Mouse (Mus musculus) intestine, postnatal 0 days (tissue): Measurements from ENCODE around the gene Fancd2. TPM values are rescaled to one million over a fixed set of nuclear protein-coding genes. Genes with fewer than 3 reads are reported as not detected.

ENCODE experiments used
- ATAC-seq: fragments of 200-750 bp; cut with Nextera tagmentation; 2 replicates; pipeline ENCODE4 v1.8.0; 2017; ENCODE audit warnings: mild to moderate bottlenecking, moderate TSS enrichment, moderate library complexity
- H3K27ac ChIP-seq: fragments of 300-500 bp; sonication (generic); 2 replicates; pipeline ENCODE4 v1.5.1; 2014; ENCODE audit warnings: mild to moderate bottlenecking, low read depth, low read length, moderate library complexity
- H3K27me3 ChIP-seq: fragments of 300-500 bp; sonication (generic); replicated peaks from 2 replicates; pipeline ENCODE4 v1.6.1; 2014; ENCODE audit warnings: low read length, mixed read lengths; ENCODE audit not compliant: control insufficient read depth, insufficient read depth
- H3K36me3 ChIP-seq: fragments of 300-500 bp; sonication (generic); 2 replicates; pipeline ENCODE4 v1.6.1; 2014; ENCODE audit warnings: mild to moderate bottlenecking, moderate library complexity; ENCODE audit not compliant: control insufficient read depth, insufficient read depth
- H3K4me1 ChIP-seq: fragments of 300-500 bp; sonication (generic); replicated peaks from 2 replicates; pipeline ENCODE4 v1.6.1; 2014; ENCODE audit warnings: antibody characterized with exemption, low read length, mixed read lengths; ENCODE audit not compliant: control insufficient read depth, insufficient read depth
- H3K4me2 ChIP-seq: fragments of 300-500 bp; sonication (generic); replicated peaks from 2 replicates; pipeline ENCODE4 v1.6.1; 2014; ENCODE audit warnings: low read depth, mild to moderate bottlenecking, moderate library complexity
- H3K4me3 ChIP-seq: fragments of 300-500 bp; sonication (generic); 2 replicates; pipeline ENCODE4 v1.5.1; 2014; ENCODE audit warnings: low read depth, low read length
- H3K9ac ChIP-seq: fragments of 300-500 bp; sonication (generic); 2 replicates; pipeline ENCODE4 v1.6.1; 2014; ENCODE audit warnings: mild to moderate bottlenecking, low read depth, low read length
- H3K9me3 ChIP-seq: fragments of 300-500 bp; sonication (generic); 2 replicates; pipeline ENCODE4 v1.6.1; 2016; ENCODE audit warnings: mixed run types; ENCODE audit not compliant: control insufficient read depth
- CTCF ChIP-seq: sonication (generic); IDR thresholded peaks from 2 replicates; pipeline ENCODE4 v1.5.1; 2016; ENCODE audit warnings: low read depth, mild to moderate bottlenecking, control low read depth, antibody characterized with exemption, moderate library complexity
- WGBS: fragments of 180-500 bp; shearing (Covaris S2); extraction: QIAGEN DNeasy Blood & Tissue Kit; methylation state at CpG from one replicate; pipeline ENCODE4 v1.1.7; 2014; 5-methylcytosine and 5-hydroxymethylcytosine counted together
- polyA plus RNA-seq: library from polyadenylated mRNA; unstranded; fragments of >200 nt; fragmentation: Nextera tagmentation; extraction: Ambion mirVana; gene quantifications from 2 replicates; pipeline ENCODE4 v1.2.1, GENCODE M21; 2015

The Fancd2 gene
- polyA plus RNA-seq, 1 experiment from 2014 or later: 1.7 TPM

DNA sequence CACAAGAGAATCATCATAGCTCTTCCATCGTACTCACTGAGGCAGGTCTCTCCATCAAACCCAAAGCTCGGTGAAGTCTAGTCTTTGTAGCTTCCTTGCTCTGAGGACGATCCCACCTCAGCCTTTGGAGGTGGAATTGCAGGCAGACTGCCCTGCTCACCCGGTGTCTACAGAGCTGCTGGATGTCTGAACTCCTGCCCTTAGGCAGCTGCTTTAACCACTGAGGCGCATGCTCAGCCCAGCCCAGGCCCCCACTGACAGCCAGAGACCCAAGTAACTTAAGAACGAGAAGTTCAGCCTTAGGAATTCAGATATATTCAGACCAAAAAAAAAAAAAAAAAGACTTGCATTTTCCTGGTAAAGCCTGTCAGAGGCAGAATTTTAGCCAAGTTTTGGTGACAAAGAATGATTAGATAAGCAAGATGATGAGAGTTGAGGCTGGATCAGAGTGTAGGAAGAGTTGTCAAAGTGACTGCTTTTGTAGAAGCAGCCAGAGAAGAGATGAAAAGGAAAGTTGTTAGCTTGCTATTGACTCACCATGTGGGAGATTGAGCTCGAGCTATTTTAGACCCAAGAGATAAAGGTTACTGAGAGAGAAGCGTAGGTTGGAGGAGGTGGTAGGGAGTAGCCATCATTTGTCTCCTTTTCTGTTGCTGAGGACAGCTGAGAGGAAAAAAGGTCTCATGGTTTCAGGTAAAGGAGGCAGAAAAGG lies 80.9 kb downstream of the Fancd2 start:
- no peaks in the 10 kb centered on the region for H3K27me3 ChIP-seq
- H3K4me3 ChIP-seq: no peak overlapping the region
- no peaks in the 10 kb centered on the region for H3K9me3 ChIP-seq
- no peak overlapping the region for H3K9ac ChIP-seq
- peaks cover 3% of the 10 kb centered on the region; the same call in 1 of the 2 replicates for H3K4me1 ChIP-seq
- H3K36me3 ChIP-seq: peaks cover 20% of the 10 kb centered on the region
- 79% methylated on average over 8 of the region's 8 CpGs for WGBS
- H3K27ac ChIP-seq: no peak overlapping the region
- ATAC-seq: no peak
- H3K4me2 ChIP-seq: no peak overlapping the region
- TF ChIP-seq CTCF: no peak

DNA sequence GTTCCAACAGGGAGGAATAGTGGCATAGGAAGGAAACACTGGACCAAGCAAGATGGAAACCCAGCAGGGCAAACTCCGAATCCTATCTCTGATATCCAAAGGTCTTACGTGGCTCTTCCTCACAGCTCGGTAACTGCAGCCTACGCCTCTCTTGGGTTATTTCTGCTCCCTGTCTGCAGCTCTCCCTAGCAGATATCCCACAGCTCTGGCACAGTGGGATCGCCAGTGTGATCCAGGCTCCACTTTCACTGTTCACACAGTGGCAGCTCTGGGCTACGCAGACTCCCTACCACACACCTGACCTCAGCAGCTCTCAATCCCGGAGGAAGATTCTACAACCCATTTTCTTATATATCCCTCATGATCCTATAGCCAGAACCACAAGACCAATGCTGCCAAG lies 82.7 kb downstream of the Fancd2 start:
- Histone ChIP-seq H3K27me3 (no peaks in the 10 kb centered on the region), H3K4me1 (no peaks in the 10 kb centered on the region), H3K9me3 (no peaks in the 10 kb centered on the region), H3K4me3 (no peak overlapping the region), H3K9ac (no peak overlapping the region), H3K36me3 (peaks cover 25% of the 10 kb centered on the region), H3K4me2 (no peak overlapping the region), H3K27ac (no peak overlapping the region)
- ATAC-seq: no peak
- 92% methylated on average over 7 of the region's 7 CpGs for WGBS
- no peak for TF ChIP-seq CTCF

DNA sequence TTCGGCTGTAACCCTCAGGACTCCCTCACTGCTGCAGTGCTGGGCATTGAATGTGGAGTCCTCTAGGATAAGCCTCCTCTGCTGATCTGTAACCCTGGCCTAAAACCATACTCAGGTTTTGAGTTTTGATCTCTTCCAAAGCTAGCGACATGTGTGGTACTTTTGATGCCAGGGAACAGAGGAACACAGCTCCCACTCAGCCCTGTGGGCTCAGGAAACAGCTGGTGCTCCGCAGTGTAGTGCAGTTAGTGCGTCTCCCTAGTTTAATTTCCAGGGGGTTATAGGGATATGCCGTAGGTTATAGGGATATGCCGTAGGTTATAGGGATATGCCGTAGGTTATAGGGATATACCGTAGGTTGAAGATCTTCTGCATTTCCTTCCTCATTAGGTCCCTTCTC lies 83.5 kb downstream of the Fancd2 start:
- Histone ChIP-seq H3K9me3 (no peaks in the 10 kb centered on the region), H3K9ac (no peak overlapping the region), H3K4me1 (no peaks in the 10 kb centered on the region), H3K36me3 (peaks cover 25% of the 10 kb centered on the region), H3K4me3 (no peak overlapping the region), H3K27ac (no peak overlapping the region), H3K4me2 (no peak overlapping the region), H3K27me3 (no peaks in the 10 kb centered on the region)
- WGBS: 99% methylated on average over 8 of the region's 8 CpGs
- TF ChIP-seq CTCF: no peak
- no peak for ATAC-seq

DNA sequence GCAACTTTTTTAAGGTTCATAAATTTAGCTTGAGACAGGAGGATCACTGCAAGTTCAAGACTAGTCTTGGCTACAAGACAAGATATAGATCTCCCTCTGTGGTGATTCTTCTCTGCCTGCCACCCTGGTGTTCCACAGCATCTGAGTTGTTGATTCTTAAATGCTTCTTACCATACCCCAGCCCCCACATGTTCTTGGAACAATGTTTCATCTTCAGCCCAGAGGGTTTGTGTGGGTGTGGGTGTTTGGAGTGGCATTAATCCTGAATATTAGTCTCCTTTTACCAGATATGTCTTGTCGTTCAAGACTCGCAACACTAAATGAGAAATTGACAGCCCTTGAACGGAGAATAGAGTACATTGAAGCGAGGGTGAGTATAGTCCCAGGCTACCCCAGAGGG lies 84.0 kb downstream of the Fancd2 start:
- H3K36me3 ChIP-seq: peaks cover 25% of the 10 kb centered on the region
- no peaks in the 10 kb centered on the region for H3K4me1 ChIP-seq
- no peak overlapping the region for H3K4me3 ChIP-seq
- no peak for TF ChIP-seq CTCF
- no peaks in the 10 kb centered on the region for H3K9me3 ChIP-seq
- H3K9ac ChIP-seq: no peak overlapping the region
- no peak for ATAC-seq
- no peak overlapping the region for H3K4me2 ChIP-seq
- WGBS: 93% methylated on average over 4 of the region's 4 CpGs
- H3K27me3 ChIP-seq: no peaks in the 10 kb centered on the region
- H3K27ac ChIP-seq: no peak overlapping the region

DNA sequence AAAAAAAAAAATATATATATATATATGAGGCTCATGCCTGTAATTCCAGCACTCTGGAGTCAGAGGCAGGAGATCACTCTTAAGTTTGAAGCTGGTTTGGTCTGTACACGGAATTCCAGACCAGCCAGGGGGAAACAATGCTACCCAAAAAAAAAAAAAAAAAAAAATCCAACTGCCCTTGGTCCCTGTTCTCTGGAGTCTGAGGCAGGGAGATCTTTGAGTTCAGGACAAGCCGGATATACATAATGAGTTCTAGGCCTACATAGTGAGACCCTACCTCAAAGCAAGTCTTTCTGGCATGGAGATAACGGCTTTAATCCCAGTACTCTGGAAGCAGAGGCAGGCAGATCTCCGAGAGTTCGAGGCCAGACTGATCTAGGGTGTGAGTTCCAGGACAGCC lies 91.9 kb downstream of the Fancd2 start:
- Histone ChIP-seq H3K4me2 (peak overlapping the region; percentile 90), H3K9ac (peak overlapping the region; percentile 64; the same call in 1 of the 2 replicates), H3K27ac (no peak overlapping the region), H3K36me3 (peaks cover 10% of the 10 kb centered on the region), H3K4me3 (peak overlapping the region; percentile 71), H3K9me3 (no peaks in the 10 kb centered on the region), H3K4me1 (peaks cover 13% of the 10 kb centered on the region), H3K27me3 (no peaks in the 10 kb centered on the region)
- ATAC-seq: no peak
- no peak for TF ChIP-seq CTCF
- 59% methylated on average over 5 of the region's 5 CpGs for WGBS

DNA sequence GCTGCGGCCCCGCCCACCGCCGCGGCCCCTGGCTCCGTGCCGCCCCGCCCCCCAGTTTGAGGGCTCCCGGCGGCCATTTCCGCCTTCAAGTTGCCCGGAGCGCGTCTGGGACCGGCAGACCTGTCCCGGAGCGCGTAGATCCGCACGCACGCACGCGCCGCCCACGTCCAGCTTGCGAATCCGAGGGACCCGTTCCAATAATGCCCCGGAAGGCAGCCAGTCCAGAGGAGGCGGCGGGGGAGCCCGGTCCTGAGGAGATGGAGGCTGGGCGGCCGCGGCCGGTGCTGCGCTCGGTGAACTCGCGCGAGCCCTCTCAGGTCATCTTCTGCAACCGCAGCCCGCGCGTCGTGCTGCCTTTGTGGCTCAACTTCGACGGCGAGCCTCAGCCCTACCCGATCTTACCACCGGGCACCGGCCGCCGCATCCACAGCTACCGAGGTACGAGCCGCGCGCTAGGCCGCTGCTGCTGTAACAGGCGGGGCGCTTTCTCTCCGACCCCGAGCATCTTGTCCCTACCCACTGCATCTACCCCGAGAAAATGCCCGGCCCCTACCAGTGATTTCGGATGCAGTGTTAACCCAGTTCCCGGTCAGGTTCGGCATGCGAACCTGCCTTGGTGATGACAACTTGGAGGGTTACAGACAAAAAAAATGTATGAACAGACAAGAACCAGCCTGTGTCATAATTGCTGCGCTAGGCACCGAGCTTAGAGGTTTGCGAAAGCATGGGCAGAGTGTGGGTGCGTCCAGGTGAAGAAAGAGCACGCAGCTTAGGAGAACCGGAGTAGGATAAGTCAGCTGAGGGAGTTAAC lies 92.7 kb downstream of the Fancd2 start, which contains the start of gene Vhl:
Vhl (plus strand) TSS at position 19 of the 811 bp plus-strand sequence.
- Histone ChIP-seq H3K4me3 (peak within 1 kb of the TSS; percentile 71), H3K4me2 (peak within 1 kb of the TSS; percentile 90), H3K36me3 (peaks cover 14% of the 10 kb centered on the region), H3K27ac (peak within 1 kb of the TSS; percentile 90), H3K27me3 (no peaks in the 10 kb centered on the region), H3K9me3 (no peaks in the 10 kb centered on the region), H3K4me1 (peaks cover 13% of the 10 kb centered on the region), H3K9ac (peak within 1 kb of the TSS; percentile 64)
- peak; percentile 47 for TF ChIP-seq CTCF
- WGBS: under 1% methylated on average over 72 of the region's 76 CpGs
- peak; percentile 82 for ATAC-seq
